Mouse (Mus musculus): ENCODE data around the gene Tmem151a. TPM values are rescaled to one million over a fixed set of nuclear protein-coding genes. Genes with fewer than 3 reads are reported as not detected.

Tmem151a gene
- polyA plus RNA-seq, 1 experiment from 2014 or later: 6.4 TPM

DNA sequence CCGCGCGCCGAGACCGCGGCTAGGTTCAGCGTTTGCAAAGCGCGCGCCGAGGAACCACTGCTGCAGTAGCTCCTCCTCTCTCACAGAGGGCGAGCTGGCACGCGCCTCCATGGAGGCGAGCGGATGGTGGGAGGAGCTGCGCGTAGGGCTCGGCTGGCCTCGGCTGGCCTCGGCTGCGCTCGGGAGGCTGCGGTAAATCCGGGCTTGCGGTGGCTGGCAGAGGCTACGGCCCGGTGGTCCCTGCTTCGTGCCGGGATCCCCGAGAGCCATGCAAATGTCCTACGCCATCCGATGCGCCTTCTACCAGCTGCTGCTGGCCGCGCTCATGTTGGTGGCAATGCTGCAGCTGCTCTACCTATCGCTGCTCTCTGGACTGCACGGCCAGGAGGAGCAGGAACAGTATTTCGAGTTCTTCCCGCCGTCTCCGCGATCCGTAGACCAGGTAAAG, 46.6 kb downstream of the Tmem151a start, which contains the start of the genes B4gat1 and AC124502.3:
B4gat1 (plus strand) TSS at position 118 of the 448 bp plus-strand sequence.
AC124502.3 (plus strand) TSS at position 183 of the 448 bp plus-strand sequence.
- Histone ChIP-seq H3K4me3 (ENCODE audit: low read depth, low read length) (peak within 1 kb of the TSS; percentile 56), H3K4me1 (ENCODE audit: control insufficient read depth, insufficient read depth, low read length) (peaks cover 26% of the 10 kb centered on the region), H3K9me3 (ENCODE audit: control insufficient read depth, low read depth, low read length) (no peaks in the 10 kb centered on the region), H3K27ac (ENCODE audit: low read length) (peak within 1 kb of the TSS; percentile 72), H3K27me3 (ENCODE audit: control insufficient read depth, insufficient read depth, low read length) (no peaks in the 10 kb centered on the region), H3K4me2 (replicated peaks; ENCODE audit: low read depth, low read length) (peak within 1 kb of the TSS; percentile 93), H3K9ac (replicated peaks; ENCODE audit: low read depth, low read length) (peak within 1 kb of the TSS; percentile 59), H3K36me3 (ENCODE audit: control insufficient read depth, insufficient read depth, low read length) (peaks cover 3% of the 10 kb centered on the region; the same call in 1 of the 2 replicates)
- ATAC-seq (ENCODE audit: insufficient number of reproducible peaks, insufficient read depth, low FRiP score, low read depth): peak; percentile 88
- under 1% methylated on average over 44 of the region's 44 CpGs for WGBS

DNA sequence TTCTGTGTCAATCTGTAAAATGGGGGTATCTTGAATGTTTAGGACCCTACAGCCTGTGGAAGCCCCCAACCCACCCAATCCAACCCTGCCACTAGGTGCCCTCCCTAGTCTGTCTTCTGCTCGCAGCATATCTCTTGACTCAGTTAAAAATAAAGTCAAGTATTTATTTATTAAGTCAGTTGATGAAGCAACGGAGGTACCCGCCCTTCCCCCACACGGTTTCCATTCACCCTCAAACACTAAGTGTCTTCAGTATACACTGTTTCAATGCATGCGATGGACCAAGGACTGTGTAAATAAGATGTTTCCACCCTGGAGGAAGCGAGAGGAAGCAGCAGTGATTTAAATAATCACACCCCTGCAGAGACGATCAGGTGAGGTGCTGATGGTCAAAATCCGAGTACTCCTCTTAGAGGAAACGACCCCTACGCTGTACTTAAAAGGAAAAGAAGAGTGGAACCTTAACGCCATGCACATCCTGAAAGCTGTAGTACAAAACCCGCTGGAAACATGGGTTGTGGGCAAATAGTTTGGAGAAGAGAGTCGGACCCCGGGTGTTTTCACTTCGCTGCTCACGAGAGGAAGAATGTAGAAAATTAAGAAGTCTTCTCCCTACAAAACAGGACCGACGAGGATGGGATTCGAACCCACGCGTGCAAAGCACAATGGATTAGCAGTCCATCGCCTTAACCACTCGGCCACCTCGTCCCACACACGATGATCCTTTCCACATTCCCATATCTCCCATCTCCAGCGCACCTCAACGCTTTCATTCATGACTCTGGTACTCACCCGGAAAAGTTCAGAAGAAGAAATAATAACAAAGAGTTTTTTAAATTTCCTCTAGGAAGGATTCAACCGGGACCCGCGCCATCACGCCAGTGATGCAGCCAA, 47.4 kb downstream of the Tmem151a start:
- Histone ChIP-seq H3K27ac (ENCODE audit: low read length) (peak overlapping the region; percentile 72), H3K9ac (replicated peaks; ENCODE audit: low read depth, low read length) (peak overlapping the region; percentile 59), H3K4me3 (ENCODE audit: low read depth, low read length) (peak overlapping the region; percentile 56), H3K36me3 (ENCODE audit: control insufficient read depth, insufficient read depth, low read length) (no peaks in the 10 kb centered on the region), H3K4me2 (replicated peaks; ENCODE audit: low read depth, low read length) (peak overlapping the region; percentile 93), H3K9me3 (ENCODE audit: control insufficient read depth, low read depth, low read length) (no peaks in the 10 kb centered on the region), H3K27me3 (ENCODE audit: control insufficient read depth, insufficient read depth, low read length) (no peaks in the 10 kb centered on the region), H3K4me1 (ENCODE audit: control insufficient read depth, insufficient read depth, low read length) (peaks cover 26% of the 10 kb centered on the region)
- 2% methylated on average over 32 of the region's 32 CpGs for WGBS
- ATAC-seq (ENCODE audit: insufficient number of reproducible peaks, insufficient read depth, low FRiP score, low read depth): peak; percentile 33; the same call in 1 of the 2 replicates

DNA sequence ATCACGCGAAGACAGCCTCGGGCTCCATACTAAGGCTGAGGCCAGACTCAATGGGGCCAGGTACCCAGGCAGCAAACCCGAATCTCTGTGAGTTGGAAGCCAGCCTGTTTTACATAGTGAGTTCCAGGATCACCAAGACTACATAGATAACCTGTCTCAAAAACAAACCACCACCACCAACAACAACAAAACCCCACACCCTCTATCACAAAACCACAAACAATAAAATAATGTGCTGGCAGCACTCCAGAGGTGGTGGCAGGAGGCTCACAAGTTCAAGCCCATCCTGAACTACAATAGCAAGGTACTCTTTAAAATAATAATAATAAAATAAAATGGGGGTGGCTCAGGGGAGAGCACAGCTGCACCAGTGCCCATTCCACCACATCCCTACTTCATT, 48.8 kb downstream of the Tmem151a start:
- Histone ChIP-seq H3K4me1 (ENCODE audit: control insufficient read depth, insufficient read depth, low read length) (peaks cover 18% of the 10 kb centered on the region), H3K36me3 (ENCODE audit: control insufficient read depth, insufficient read depth, low read length) (no peaks in the 10 kb centered on the region), H3K4me3 (ENCODE audit: low read depth, low read length) (no peak overlapping the region), H3K4me2 (replicated peaks; ENCODE audit: low read depth, low read length) (no peak overlapping the region), H3K9me3 (ENCODE audit: control insufficient read depth, low read depth, low read length) (no peaks in the 10 kb centered on the region), H3K27me3 (ENCODE audit: control insufficient read depth, insufficient read depth, low read length) (no peaks in the 10 kb centered on the region), H3K27ac (ENCODE audit: low read length) (no peak overlapping the region), H3K9ac (replicated peaks; ENCODE audit: low read depth, low read length) (no peak overlapping the region)
- no peak for ATAC-seq (ENCODE audit: insufficient number of reproducible peaks, insufficient read depth, low FRiP score, low read depth)
- WGBS: 80% methylated on average over 4 of the region's 4 CpGs

DNA sequence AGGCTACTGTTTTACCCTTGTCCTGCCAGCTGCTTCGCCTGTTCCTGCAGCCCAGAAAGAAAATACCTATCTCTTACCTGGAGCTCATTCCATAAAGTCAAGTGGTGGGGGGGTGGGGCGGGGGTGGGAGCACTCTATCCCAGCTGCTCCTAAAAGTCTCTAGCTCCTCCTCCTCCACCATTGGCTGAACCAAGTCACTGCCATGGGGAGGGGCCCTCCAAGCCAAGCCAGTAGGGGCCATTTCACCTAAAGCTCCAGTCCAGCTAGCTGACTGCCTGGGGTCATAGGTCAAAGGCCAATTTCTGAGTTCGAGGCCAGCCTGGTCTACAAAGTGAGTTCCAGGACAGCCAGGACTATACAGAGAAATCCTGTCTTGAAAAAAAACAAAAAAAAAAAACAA, 52.6 kb downstream of the Tmem151a start:
- WGBS: 74% methylated on average over 3 of the region's 3 CpGs
- H3K36me3 ChIP-seq (ENCODE audit: control insufficient read depth, insufficient read depth, low read length): peaks cover 4% of the 10 kb centered on the region; the same call in 1 of the 2 replicates
- ATAC-seq (ENCODE audit: insufficient number of reproducible peaks, insufficient read depth, low FRiP score, low read depth): no peak
- no peak overlapping the region for H3K9ac ChIP-seq (replicated peaks; ENCODE audit: low read depth, low read length)
- H3K4me2 ChIP-seq (replicated peaks; ENCODE audit: low read depth, low read length): no peak overlapping the region
- no peak overlapping the region for H3K4me3 ChIP-seq (ENCODE audit: low read depth, low read length)
- no peaks in the 10 kb centered on the region for H3K9me3 ChIP-seq (ENCODE audit: control insufficient read depth, low read depth, low read length)
- no peaks in the 10 kb centered on the region for H3K4me1 ChIP-seq (ENCODE audit: control insufficient read depth, insufficient read depth, low read length)
- no peak overlapping the region for H3K27ac ChIP-seq (ENCODE audit: low read length)
- H3K27me3 ChIP-seq (ENCODE audit: control insufficient read depth, insufficient read depth, low read length): no peaks in the 10 kb centered on the region

DNA sequence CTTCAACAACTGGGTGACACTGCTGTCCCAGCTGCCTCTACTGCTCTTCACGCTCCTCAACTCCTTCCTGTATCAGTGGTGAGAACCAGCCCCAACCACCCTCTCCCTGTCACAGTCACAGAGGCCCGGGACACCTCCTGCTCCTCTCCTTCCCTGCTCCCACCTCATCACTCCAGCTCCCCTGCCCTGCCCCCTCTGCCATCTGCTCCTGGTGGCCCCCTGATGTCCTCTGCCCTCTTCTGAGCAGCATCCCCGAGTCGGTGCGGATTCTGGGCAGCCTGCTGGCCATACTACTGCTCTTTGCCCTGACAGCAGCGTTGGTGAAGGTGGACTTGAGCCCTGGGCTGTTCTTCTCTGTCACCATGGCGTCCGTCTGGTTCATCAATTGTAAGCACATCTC, 59.2 kb downstream of the Tmem151a start:
- Histone ChIP-seq H3K27me3 (ENCODE audit: control insufficient read depth, insufficient read depth, low read length) (no peaks in the 10 kb centered on the region), H3K4me1 (ENCODE audit: control insufficient read depth, insufficient read depth, low read length) (0 out of 2 replicates have a peak, but pooled peaks cover 3% of the 10 kb centered on the region), H3K9ac (replicated peaks; ENCODE audit: low read depth, low read length) (no peak overlapping the region), H3K36me3 (ENCODE audit: control insufficient read depth, insufficient read depth, low read length) (peaks cover 11% of the 10 kb centered on the region; the same call in 1 of the 2 replicates), H3K4me3 (ENCODE audit: low read depth, low read length) (no peak overlapping the region), H3K27ac (ENCODE audit: low read length) (no peak overlapping the region), H3K4me2 (replicated peaks; ENCODE audit: low read depth, low read length) (no peak overlapping the region), H3K9me3 (ENCODE audit: control insufficient read depth, low read depth, low read length) (no peaks in the 10 kb centered on the region)
- 91% methylated on average over 8 of the region's 8 CpGs for WGBS
- ATAC-seq (ENCODE audit: insufficient number of reproducible peaks, insufficient read depth, low FRiP score, low read depth): no peak

DNA sequence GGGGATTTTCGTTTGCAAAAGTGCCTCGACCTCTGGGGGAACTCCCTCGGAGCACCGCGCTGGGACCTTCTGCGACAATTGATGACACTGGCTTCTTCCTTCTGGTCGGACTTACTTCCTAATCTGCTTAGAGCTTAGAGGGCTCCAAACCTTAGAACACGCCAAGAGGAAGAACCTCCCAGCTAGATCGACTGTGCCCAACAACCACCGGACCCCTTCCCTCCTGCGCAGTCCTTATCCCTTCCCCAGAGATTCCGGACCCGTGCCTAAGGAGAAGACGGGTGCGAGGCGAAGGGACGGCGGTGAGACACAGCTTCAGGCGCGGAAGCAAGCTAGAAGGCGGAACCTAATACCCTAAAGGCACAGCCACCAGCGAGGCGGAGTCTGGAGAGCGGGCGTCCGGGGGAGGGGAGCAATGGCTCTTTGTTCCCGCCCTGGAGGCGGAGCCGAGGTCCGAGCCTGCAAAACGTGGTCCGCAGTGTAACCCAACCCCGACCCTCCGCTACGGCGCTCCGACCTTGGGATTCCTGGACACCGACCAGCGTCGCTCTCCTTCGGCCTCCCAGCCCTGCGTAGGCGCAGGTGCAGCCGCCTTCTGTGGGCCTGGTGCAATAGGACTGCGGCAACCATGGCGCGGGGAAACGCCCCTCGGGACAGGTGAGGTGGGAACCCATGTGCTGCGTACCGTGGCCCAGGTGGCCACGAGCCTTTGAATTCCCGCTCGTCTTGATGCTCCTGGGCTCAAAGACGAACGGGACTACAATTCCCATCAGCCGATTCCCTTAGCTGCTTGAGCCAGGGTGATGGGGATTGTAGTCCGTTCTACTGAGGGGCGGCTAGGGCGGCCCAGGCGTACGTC, 61.5 kb downstream of the Tmem151a start, which contains the start of gene Slc29a2:
Slc29a2 (plus strand) TSS at position 240 of the 859 bp plus-strand sequence.
- H3K9ac ChIP-seq (replicated peaks; ENCODE audit: low read depth, low read length): peak within 1 kb of the TSS; percentile 53
- H3K4me2 ChIP-seq (replicated peaks; ENCODE audit: low read depth, low read length): peak within 1 kb of the TSS; percentile 87
- H3K27me3 ChIP-seq (ENCODE audit: control insufficient read depth, insufficient read depth, low read length): no peaks in the 10 kb centered on the region
- H3K4me3 ChIP-seq (ENCODE audit: low read depth, low read length): peak within 1 kb of the TSS; percentile 66
- peak within 1 kb of the TSS; percentile 85 for H3K27ac ChIP-seq (ENCODE audit: low read length)
- H3K36me3 ChIP-seq (ENCODE audit: control insufficient read depth, insufficient read depth, low read length): peaks cover 11% of the 10 kb centered on the region; the same call in 1 of the 2 replicates
- WGBS: under 1% methylated on average over 62 of the region's 62 CpGs
- 0 out of 2 replicates have a peak, but pooled peaks cover 3% of the 10 kb centered on the region for H3K4me1 ChIP-seq (ENCODE audit: control insufficient read depth, insufficient read depth, low read length)
- no peaks in the 10 kb centered on the region for H3K9me3 ChIP-seq (ENCODE audit: control insufficient read depth, low read depth, low read length)
- ATAC-seq (ENCODE audit: insufficient number of reproducible peaks, insufficient read depth, low FRiP score, low read depth): peak; percentile 95

DNA sequence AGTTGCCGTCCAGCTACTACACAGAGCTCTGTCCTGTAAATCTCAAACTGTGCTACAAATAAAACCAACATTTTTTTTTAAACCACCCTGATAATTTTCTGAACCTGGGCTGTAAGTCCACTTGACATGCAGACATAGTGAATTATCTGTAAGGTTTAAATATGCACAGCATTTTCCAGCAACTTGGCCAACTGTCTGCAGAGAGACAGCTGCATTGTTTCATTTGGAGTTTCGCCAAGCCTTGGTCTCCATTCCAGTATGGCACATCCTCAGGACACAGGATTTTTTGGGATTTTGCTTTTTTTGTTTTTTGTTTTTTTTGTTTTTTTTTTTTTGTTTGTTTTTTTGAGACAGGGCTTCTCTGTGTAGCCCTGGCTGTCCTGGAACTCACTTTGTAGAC, 63.9 kb downstream of the Tmem151a start:
- H3K4me1 ChIP-seq (ENCODE audit: control insufficient read depth, insufficient read depth, low read length): peaks cover 4% of the 10 kb centered on the region; the same call in 1 of the 2 replicates
- 76% methylated on average over 2 of the region's 2 CpGs for WGBS
- no peaks in the 10 kb centered on the region for H3K9me3 ChIP-seq (ENCODE audit: control insufficient read depth, low read depth, low read length)
- ATAC-seq (ENCODE audit: insufficient number of reproducible peaks, insufficient read depth, low FRiP score, low read depth): no peak
- H3K36me3 ChIP-seq (ENCODE audit: control insufficient read depth, insufficient read depth, low read length): no peaks in the 10 kb centered on the region
- H3K4me2 ChIP-seq (replicated peaks; ENCODE audit: low read depth, low read length): no peak overlapping the region
- H3K4me3 ChIP-seq (ENCODE audit: low read depth, low read length): no peak overlapping the region
- no peaks in the 10 kb centered on the region for H3K27me3 ChIP-seq (ENCODE audit: control insufficient read depth, insufficient read depth, low read length)
- no peak overlapping the region for H3K9ac ChIP-seq (replicated peaks; ENCODE audit: low read depth, low read length)
- no peak overlapping the region for H3K27ac ChIP-seq (ENCODE audit: low read length)

Data from stomach, embryonic 14.5 days (tissue).